Mouse (Mus musculus): ENCODE results near the gene Cdc14a. TPM values are rescaled to one million over a fixed set of nuclear protein-coding genes. Genes with fewer than 3 reads are reported as not detected.

Cdc14a gene
- total and polyA plus RNA-seq, 3 experiments = 1.6 to 3.4 (median 2.8) TPM

- Histone ChIP-seq H3K27me3 (ENCODE audit: control insufficient read depth, insufficient read depth, low read length) (peaks cover 3% of the 10 kb centered on the region; the same call in 1 of the 2 replicates), H3K36me3 (ENCODE audit: control insufficient read depth, insufficient read depth, low read length) (no peaks in the 10 kb centered on the region), H3K9ac (ENCODE audit: low read depth, low read length) (no peak overlapping the region), H3K4me3 (no peak overlapping the region), H3K27ac (no peak overlapping the region), H3K4me1 (ENCODE audit: control insufficient read depth, insufficient read depth, low read length) (no peaks in the 10 kb centered on the region), H3K79me2 (replicated peaks; ENCODE audit: control insufficient read depth, insufficient read depth, low read length) (no peaks in the 10 kb centered on the region)
- no peak for TF ChIP-seq EP300 (IDR thresholded peaks at IDR 0.05; ENCODE audit: insufficient read depth, low read depth, low read length)
- no peak for TF ChIP-seq CTCF (IDR thresholded peaks at IDR 0.05)
- TF ChIP-seq POLR2A (IDR thresholded peaks at IDR 0.05; ENCODE audit: insufficient read depth, low read depth, low read length) = no peak
- 77% methylated on average over 3 of the region's 3 CpGs for WGBS
- intact Hi-C loops (cut with DNase I) = no loop called here
- DNase-seq = no peak
These were observed 157.5 kb downstream of the Cdc14a start for GRCm38 (mm10) chr3:116266360-116266759.

- 82% methylated on average over 1 of the region's 1 CpGs for WGBS
- H3K27ac ChIP-seq = no peak overlapping the region
These were observed 159.9 kb downstream of the Cdc14a start for GRCm38 (mm10) chr3:116263977-116264376.

GRCm38 (mm10) chr3:116263061-116263460 lies 160.8 kb downstream of the Cdc14a start:
- DNase-seq = no peak
- intact Hi-C loops (cut with DNase I) = no loop called here

More at GRCm38 (mm10) chr3:116263977-116264376, 159.9 kb downstream of the Cdc14a start:
- Histone ChIP-seq H3K27me3 (ENCODE audit: control insufficient read depth, insufficient read depth, low read length) (peaks cover 3% of the 10 kb centered on the region; the same call in 1 of the 2 replicates), H3K9ac (ENCODE audit: low read depth, low read length) (no peak overlapping the region), H3K4me3 (no peak overlapping the region), H3K79me2 (replicated peaks; ENCODE audit: control insufficient read depth, insufficient read depth, low read length) (no peaks in the 10 kb centered on the region), H3K4me1 (ENCODE audit: control insufficient read depth, insufficient read depth, low read length) (no peaks in the 10 kb centered on the region), H3K36me3 (ENCODE audit: control insufficient read depth, insufficient read depth, low read length) (no peaks in the 10 kb centered on the region)
- TF ChIP-seq POLR2A (IDR thresholded peaks at IDR 0.05; ENCODE audit: insufficient read depth, low read depth, low read length) = no peak
- TF ChIP-seq EP300 (IDR thresholded peaks at IDR 0.05; ENCODE audit: insufficient read depth, low read depth, low read length) = no peak
- TF ChIP-seq CTCF (IDR thresholded peaks at IDR 0.05) = no peak
- DNase-seq = no peak
- intact Hi-C loops (cut with DNase I) = no loop called here

GRCm38 (mm10) chr3:116256104-116256503 lies 167.7 kb downstream of the Cdc14a start:
- H3K36me3 ChIP-seq (ENCODE audit: control insufficient read depth, insufficient read depth, low read length) = no peaks in the 10 kb centered on the region
- peaks cover 14% of the 10 kb centered on the region for H3K27me3 ChIP-seq (ENCODE audit: control insufficient read depth, insufficient read depth, low read length)
- no peak for TF ChIP-seq CTCF (IDR thresholded peaks at IDR 0.05)
- intact Hi-C loops (cut with DNase I) = no loop called here
- 43% methylated on average over 5 of the region's 5 CpGs for WGBS
- no peak overlapping the region for H3K27ac ChIP-seq
- H3K4me3 ChIP-seq = no peak overlapping the region
- no peak overlapping the region for H3K9ac ChIP-seq (ENCODE audit: low read depth, low read length)
- no peaks in the 10 kb centered on the region for H3K79me2 ChIP-seq (replicated peaks; ENCODE audit: control insufficient read depth, insufficient read depth, low read length)
- H3K4me1 ChIP-seq (ENCODE audit: control insufficient read depth, insufficient read depth, low read length) = 0 out of 2 replicates have a peak, but pooled peaks cover 3% of the 10 kb centered on the region
- DNase-seq = no peak

More at GRCm38 (mm10) chr3:116263061-116263460, 160.8 kb downstream of the Cdc14a start:
- TF ChIP-seq CTCF (IDR thresholded peaks at IDR 0.05) = no peak
- no peak for TF ChIP-seq EP300 (IDR thresholded peaks at IDR 0.05; ENCODE audit: insufficient read depth, low read depth, low read length)
- TF ChIP-seq POLR2A (IDR thresholded peaks at IDR 0.05; ENCODE audit: insufficient read depth, low read depth, low read length) = no peak
- no peaks in the 10 kb centered on the region for H3K36me3 ChIP-seq (ENCODE audit: control insufficient read depth, insufficient read depth, low read length)
- peaks cover 3% of the 10 kb centered on the region; the same call in 1 of the 2 replicates for H3K27me3 ChIP-seq (ENCODE audit: control insufficient read depth, insufficient read depth, low read length)
- no peaks in the 10 kb centered on the region for H3K79me2 ChIP-seq (replicated peaks; ENCODE audit: control insufficient read depth, insufficient read depth, low read length)
- 78% methylated on average over 5 of the region's 5 CpGs for WGBS
- H3K4me3 ChIP-seq = no peak overlapping the region
- H3K9ac ChIP-seq (ENCODE audit: low read depth, low read length) = no peak overlapping the region
- H3K27ac ChIP-seq = no peak overlapping the region
- no peaks in the 10 kb centered on the region for H3K4me1 ChIP-seq (ENCODE audit: control insufficient read depth, insufficient read depth, low read length)

- no peaks in the 10 kb centered on the region for H3K79me2 ChIP-seq (replicated peaks; ENCODE audit: control insufficient read depth, insufficient read depth, low read length)
- intact Hi-C loops (cut with DNase I) = loop anchor here (5.0 kb wide), 1 partner anchor 171 kb away; no protein-coding TSS in a partner anchor
- DNase-seq = peak; percentile 63 to 72
- 0 out of 2 replicates have a peak, but pooled peaks cover 3% of the 10 kb centered on the region for H3K4me1 ChIP-seq (ENCODE audit: control insufficient read depth, insufficient read depth, low read length)
- 9% methylated on average over 9 of the region's 9 CpGs for whole genome bisulfite sequencing
- no peak for TF ChIP-seq POLR2A (IDR thresholded peaks at IDR 0.05; ENCODE audit: insufficient read depth, low read depth, low read length)
- no peak for TF ChIP-seq CTCF (IDR thresholded peaks at IDR 0.05)
- no peak for TF ChIP-seq EP300 (IDR thresholded peaks at IDR 0.05; ENCODE audit: insufficient read depth, low read depth, low read length)
- no peaks in the 10 kb centered on the region for H3K36me3 ChIP-seq (ENCODE audit: control insufficient read depth, insufficient read depth, low read length)
- H3K27ac ChIP-seq = no peak within 1 kb of the TSS
- H3K27me3 ChIP-seq (ENCODE audit: control insufficient read depth, insufficient read depth, low read length) = peaks cover 16% of the 10 kb centered on the region
- H3K4me3 ChIP-seq = peak within 1 kb of the TSS; percentile 57
- H3K9ac ChIP-seq (ENCODE audit: low read depth, low read length) = peak within 1 kb of the TSS; percentile 30
These were observed 170.7 kb downstream of the Cdc14a start, which contains the start of gene Gpr88 for GRCm38 (mm10) chr3:116253077-116253531. Gpr88 (minus strand) TSS chr3:116253503.

- TF ChIP-seq EP300 (IDR thresholded peaks at IDR 0.05; ENCODE audit: insufficient read depth, low read depth, low read length) = no peak
- TF ChIP-seq CTCF (IDR thresholded peaks at IDR 0.05) = peak; percentile 39
- Histone ChIP-seq H3K27me3 (ENCODE audit: control insufficient read depth, insufficient read depth, low read length) (peaks cover 16% of the 10 kb centered on the region), H3K4me1 (ENCODE audit: control insufficient read depth, insufficient read depth, low read length) (0 out of 2 replicates have a peak, but pooled peaks cover 3% of the 10 kb centered on the region), H3K27ac (no peak overlapping the region), H3K4me3 (peak overlapping the region; percentile 57), H3K36me3 (ENCODE audit: control insufficient read depth, insufficient read depth, low read length) (no peaks in the 10 kb centered on the region), H3K79me2 (replicated peaks; ENCODE audit: control insufficient read depth, insufficient read depth, low read length) (no peaks in the 10 kb centered on the region), H3K9ac (ENCODE audit: low read depth, low read length) (peak overlapping the region; percentile 30)
- peak; percentile 8 to 39 for DNase-seq
- WGBS = 1% methylated on average over 48 of the region's 48 CpGs
- intact Hi-C loops (cut with DNase I) = loop anchor here (5.0 kb wide), 1 partner anchor 170 kb away; no protein-coding TSS in a partner anchor
These were observed 171.4 kb downstream of the Cdc14a start for GRCm38 (mm10) chr3:116252255-116253040.

Measured in heart, adult 2 months (tissue).